Mouse (Mus musculus): ENCODE results near the gene Tent5c.
A peak's percentile ranks its signal among the peaks of the same experiment; 100 is the strongest.

The Tent5c gene

GRCm38 (mm10) chr3:100489133-100490009 lies at the start of gene Tent5c:
TSS of gene Tent5c (minus strand) at chr3:100489324.
- DNase-seq: peak; percentile 95

GRCm38 (mm10) chr3:100536686-100537085 lies 47.6 kb upstream of the Tent5c start:
- no peak for DNase-seq

DNA sequence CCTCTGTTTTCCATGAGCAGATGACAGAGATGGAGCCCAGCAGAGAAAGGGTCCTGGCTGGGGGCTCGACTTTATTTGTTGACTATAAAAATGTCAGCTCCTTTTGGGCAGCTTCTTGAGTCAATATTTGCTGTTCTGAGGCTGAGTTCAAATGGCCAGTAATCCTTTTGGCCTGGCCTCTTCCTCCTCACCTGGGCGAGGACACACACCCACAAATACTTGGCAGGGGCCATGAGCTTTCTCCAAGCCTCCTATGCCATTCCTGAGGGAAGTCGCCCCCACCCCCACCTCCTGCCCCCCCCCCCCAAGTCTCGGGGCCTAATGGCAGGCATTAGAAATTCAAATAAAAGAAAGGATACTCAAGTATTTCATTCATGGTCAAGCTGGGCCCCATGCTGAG lies 46.8 kb upstream of the Tent5c start:
- DNase-seq: no peak

- no peak for DNase-seq
Observed at GRCm38 (mm10) chr3:100535298-100535697, 46.2 kb upstream of the Tent5c start.

- no peak for DNase-seq
Observed at GRCm38 (mm10) chr3:100534394-100534793, 45.3 kb upstream of the Tent5c start.

DNA sequence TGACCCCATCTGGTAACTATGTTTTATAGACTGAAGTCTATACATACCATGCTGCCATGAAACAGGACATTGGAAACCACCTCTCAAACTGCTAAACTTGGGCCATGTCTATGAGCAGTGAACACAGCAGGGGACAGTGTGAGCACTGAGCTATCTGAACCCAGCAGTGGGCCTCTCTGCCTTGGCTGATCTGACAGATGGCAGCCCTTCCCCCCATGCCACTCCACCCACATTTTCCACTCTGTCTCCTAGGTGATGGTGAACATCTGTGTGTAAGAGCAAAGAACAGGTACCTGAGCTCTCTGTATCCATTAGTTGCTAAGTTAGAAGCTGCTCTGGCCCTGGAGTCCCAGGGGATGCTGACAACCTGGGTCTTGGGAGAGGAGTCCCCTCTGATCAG lies 44.3 kb upstream of the Tent5c start:
- no peak for DNase-seq

GRCm38 (mm10) chr3:100530919-100531318 lies 41.8 kb upstream of the Tent5c start:
- no peak for DNase-seq

- no peak for DNase-seq
Observed at GRCm38 (mm10) chr3:100530244-100530788, 41.2 kb upstream of the Tent5c start.

- DNase-seq: no peak
Observed at GRCm38 (mm10) chr3:100522671-100523070, 33.5 kb upstream of the Tent5c start.

- no peak for DNase-seq
Observed at GRCm38 (mm10) chr3:100521626-100522025, 32.5 kb upstream of the Tent5c start.

- DNase-seq: no peak
Observed at GRCm38 (mm10) chr3:100515754-100516141, 26.6 kb upstream of the Tent5c start.

DNA sequence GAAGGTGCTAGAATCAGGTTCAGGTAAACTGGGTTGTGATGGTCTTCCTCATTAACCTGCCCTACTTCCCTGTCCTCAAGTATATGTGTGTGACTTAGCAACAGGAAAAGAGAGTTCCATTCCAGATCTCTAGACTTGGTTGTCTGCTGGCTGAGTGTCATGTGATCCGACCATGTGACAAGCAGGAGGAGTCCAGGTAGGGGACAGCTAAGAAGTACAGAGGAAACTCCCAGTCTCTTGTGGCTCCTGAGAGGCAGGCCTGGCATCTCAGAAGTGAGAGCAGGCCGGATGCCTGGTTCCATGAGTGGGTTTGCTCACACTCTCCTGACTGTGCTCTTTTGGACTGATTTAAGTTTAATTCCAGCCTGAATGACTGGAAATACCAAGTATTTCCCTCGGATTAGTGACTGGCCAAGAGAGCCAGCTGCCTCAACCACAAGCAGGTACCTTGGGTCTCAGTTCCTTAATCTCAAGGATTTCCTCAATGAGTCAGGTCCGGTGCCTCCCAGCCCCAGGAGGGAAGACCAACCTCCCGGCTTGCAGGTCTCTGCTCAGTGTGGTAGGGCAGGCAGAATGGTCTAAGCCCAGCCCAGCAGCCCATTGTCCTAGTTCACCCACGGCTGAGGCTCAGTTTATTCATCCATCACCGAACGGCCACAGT lies 26.1 kb upstream of the Tent5c start:
- no peak for DNase-seq

DNA sequence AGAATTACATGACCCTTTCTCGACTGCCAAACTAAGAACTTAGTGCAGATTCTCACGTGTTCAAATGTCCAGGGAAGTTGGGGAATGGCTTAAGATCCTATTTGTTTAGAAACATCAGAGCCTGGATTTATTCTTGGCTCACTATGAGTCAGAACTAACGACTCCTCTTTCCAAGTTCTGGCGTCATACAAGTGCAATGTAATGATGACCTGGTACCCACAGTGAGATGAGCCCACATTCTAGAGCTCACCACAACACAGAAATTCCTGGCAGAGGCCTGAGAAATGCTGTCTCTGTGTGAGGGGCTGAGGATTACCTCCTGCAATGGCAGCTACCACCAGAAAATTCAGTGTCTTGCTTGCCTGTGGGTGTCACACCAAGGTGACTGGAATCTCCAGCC lies 18.1 kb upstream of the Tent5c start:
- DNase-seq: no peak

GRCm38 (mm10) chr3:100506715-100507114 lies 17.6 kb upstream of the Tent5c start:
- no peak for DNase-seq

DNA sequence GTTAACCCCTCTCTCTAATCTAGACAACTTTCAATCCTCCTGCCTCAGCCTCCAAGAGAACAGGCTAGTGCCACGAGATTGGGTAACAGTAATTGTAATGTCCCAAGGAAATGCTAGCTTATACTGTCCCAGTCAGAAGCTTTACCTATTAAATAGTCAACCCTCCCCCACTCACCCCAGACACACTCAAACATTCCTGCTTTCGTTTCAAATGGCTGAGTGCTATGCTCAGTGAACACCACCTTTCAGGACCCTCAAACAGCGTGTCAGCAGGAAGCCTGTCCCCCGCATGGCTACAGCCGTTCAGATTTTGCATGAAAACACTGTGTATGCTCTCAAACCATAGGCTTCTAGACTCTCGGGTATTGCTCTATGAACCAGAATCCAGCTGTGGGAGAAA lies 14.8 kb upstream of the Tent5c start:
- DNase-seq: no peak

- DNase-seq: no peak
Observed at GRCm38 (mm10) chr3:100502516-100502915, 13.4 kb upstream of the Tent5c start.

DNA sequence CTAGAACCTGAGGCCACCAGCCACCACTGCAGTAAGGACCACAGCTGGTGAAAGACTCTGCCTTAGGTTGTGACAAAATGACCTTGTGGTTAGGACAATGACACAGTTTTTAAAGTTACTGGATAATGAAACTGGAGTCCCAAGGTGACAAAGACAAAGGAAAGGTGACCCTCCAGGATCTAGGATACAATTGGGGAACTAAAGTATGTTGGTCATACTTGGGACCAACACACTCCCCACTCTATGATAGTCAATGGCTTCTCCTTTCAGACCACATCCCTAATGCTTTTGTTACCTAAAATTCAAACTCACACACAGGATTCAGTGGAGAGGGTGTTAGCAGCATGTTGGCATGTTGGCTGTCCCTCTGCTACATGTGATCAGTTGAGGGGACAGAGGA lies 12.8 kb upstream of the Tent5c start:
- no peak for DNase-seq

DNA sequence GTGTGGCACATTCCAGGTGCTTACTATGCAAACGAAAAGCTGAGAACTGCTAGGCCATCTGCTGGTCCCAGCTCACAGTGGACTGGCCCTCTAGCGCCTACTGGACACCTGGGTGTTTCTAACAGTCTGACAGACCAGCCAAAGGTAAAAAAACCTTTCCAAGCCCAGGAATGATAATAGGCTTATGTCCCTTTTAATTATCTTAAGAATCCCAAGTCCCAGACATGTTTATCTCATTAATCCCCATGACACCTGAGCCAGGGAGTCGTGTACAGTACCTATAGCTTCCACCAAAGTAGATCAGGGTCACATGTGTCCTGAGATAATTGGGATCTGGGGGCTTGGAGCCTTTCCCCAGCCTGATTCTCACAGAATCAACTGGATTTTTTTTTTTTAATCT lies 7.0 kb upstream of the Tent5c start:
- no peak for DNase-seq

DNA sequence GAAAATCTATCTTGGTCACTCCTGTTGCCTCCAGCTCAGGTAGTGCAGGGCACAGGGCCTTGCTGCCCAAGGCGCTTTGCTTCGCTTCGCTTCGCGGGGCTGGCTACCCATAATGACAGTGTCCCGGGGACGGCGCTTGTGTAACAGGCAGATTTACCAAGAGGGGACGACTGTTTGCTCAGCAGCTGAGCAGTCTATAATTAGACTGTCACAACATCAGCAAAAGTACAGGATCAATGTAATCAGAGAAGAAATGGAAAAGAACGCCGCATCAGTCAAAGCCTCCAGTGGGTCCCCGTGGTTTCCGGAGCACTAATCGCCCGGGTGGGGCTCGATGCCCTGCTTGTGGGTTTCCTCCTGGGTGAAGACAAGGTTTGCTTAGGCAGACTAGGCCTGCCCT lies 6.3 kb upstream of the Tent5c start:
- no peak for DNase-seq

DNA sequence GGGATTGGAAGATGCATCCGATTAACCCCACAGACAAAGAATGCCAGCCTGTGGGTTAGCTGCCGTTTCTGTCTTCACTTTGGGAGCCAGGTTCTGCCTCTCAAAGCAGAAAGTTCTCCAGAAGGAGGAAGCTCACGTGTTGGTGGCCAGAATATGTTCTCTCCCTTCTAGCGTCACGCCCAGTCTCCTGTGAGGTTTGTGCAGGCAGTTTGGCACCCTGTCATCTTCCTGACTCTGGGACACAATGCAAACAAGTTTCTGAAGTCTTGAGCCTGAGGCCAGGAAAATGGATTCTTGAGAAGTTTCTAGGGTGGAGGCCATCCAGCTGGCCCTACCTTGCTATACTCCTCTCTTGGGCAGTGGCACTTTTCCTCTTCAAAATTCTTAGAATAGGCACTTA lies 5.8 kb upstream of the Tent5c start:
- DNase-seq: no peak

GRCm38 (mm10) chr3:100490010-100490300 lies 831 bp upstream of the Tent5c start:
- no peak for DNase-seq

GRCm38 (mm10) chr3:100488251-100489132 lies 632 bp downstream of the Tent5c start:
- peak; percentile 60 for DNase-seq

DNA sequence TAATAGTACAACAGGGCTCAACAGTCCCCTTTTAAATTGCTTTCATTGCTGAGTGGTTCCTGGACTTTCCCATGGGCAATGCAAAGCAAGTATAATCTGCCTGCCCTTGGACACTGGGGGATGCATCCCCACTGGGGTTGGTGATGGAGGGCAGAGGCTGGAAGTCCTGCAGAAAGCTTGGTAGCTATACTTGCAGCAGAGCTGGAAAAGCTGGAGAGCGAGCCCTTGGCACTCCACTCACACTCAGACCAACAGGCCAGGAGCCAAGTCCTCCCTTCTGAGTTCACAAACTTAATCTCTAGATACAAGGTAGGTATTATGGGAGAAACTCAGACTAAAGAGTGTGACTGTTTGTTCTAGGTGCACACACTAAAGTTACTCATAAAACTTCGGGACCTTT lies 2.1 kb downstream of the Tent5c start:
- DNase-seq: no peak
